Mouse (Mus musculus) urinary bladder, postnatal 10 days (tissue): Measurements from ENCODE around the gene Lpcat3.
"Not testable (repeated sequence)": the region's sequence is repeated elsewhere in the genome, so short reads cannot be mapped to it uniquely, and the experiment has no call there.

Experiments used
- DNase-seq: peaks from one replicate; pipeline ENCODE4 v3.0.0; 2022; ENCODE audit warnings: low spot score

Gene Lpcat3

DNA sequence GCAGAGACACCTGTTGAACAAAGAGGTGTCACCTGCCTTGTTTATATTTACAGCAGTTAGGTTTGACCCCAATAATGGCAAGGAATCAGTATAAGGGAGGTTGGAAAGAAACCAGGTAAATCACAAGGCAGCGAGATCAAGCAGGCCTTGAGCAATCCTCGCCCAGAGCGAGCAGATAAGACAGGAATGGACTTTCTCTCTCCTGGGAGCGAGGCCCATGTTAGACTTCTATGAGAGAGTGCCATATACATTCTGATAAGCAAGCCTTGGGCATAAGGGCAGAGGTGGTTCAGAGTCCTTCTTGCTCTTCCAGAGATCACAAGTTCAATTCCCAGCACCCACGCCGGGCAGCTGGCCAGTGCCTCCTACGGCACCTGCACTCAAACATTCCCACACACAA lies 15.9 kb downstream of the Lpcat3 start:
- DNase-seq = no peak

- no peak for DNase-seq
Measured at GRCm38 (mm10) chr6:124679486-124679885, 16.7 kb downstream of the Lpcat3 start.

- not testable (repeated sequence) for DNase-seq
Measured at GRCm38 (mm10) chr6:124682291-124682690, 19.5 kb downstream of the Lpcat3 start.

DNA sequence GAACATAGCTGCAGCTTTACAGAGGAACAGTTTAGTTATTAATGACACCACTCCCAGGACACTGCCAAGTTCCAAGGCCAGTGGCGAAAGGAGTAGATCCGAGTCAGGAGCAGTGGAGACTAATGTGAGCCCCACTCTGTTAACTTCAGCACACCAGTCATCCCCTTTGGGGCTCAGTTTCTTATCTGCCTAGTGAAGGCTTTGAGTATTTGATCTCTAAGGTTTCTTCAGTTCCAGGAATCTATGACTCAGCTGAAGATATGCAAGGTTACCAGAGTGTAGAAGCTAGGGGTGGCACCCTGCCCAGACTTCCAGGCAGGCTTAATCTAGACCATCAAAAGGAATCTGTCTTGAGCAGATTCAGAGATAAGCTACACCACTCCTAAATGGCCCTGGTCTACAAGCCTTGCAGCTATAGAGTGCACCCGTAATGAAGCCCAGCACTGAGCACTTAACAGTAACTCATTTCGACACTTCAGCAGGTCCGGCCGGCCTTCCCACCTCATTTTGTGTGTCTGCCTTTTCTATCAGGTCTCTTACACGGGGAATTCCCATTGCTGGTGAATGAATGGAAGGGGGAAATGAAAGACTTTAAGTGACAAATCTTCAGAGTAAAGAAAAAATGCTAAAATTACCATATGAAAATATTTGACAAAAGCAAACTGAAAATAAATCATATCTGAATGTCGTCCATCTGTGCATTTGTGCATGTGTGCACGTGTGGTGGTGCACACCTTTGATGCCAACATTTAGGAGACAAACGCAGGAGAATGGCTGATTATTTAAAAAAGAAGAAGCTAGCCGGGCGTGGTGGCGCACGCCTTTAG lies 21.0 kb downstream of the Lpcat3 start:
- DNase-seq = no peak

DNA sequence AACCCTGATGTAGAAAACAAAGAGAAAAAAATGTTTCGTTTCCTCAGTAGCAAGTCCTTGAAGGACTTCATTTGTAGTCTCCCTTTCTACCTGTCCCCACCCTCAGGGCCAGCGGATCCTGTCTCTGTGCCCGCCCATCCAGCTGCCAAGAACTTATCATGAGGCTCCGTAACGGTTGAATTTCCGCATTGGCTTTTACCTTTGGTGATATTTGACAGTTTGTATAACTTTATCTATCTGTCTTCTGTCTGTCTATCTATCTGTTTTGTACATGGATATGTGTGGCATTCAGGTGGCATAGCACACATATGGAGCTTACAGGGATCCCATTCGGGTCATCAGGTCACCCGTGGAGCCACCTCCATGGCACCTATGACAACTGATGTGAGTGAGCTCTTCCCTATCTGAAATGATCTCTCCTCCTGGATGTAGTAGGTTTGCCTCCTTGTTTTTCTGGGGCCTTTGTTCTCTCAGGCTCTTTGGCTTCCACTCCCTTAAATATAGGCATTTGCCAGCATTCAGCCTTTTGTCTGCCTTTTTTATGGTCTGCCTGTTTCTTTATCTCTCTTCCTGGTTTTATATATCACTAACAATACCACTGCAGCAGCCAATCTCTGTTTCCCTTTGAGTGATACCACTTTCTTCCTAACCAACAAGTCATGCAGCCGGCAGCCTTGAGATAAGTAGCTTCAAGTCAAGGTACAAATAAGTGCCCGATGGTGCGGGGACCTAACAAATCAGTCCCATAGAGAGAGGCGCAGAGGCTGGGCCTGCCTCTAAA lies 23.0 kb downstream of the Lpcat3 start:
- no peak for DNase-seq

- DNase-seq = not testable (repeated sequence)
Measured at GRCm38 (mm10) chr6:124686644-124687043, 23.8 kb downstream of the Lpcat3 start.

- DNase-seq = no peak
Measured at GRCm38 (mm10) chr6:124688151-124688758, 25.4 kb downstream of the Lpcat3 start.

- no peak for DNase-seq
Measured at GRCm38 (mm10) chr6:124689011-124689410, 26.2 kb downstream of the Lpcat3 start.

GRCm38 (mm10) chr6:124690517-124690916 lies 27.7 kb downstream of the Lpcat3 start:
- no peak for DNase-seq

- DNase-seq = no peak
Measured at GRCm38 (mm10) chr6:124693243-124693981, 30.6 kb downstream of the Lpcat3 start.

- DNase-seq = no peak
Measured at GRCm38 (mm10) chr6:124694166-124694955, 31.5 kb downstream of the Lpcat3 start.

DNA sequence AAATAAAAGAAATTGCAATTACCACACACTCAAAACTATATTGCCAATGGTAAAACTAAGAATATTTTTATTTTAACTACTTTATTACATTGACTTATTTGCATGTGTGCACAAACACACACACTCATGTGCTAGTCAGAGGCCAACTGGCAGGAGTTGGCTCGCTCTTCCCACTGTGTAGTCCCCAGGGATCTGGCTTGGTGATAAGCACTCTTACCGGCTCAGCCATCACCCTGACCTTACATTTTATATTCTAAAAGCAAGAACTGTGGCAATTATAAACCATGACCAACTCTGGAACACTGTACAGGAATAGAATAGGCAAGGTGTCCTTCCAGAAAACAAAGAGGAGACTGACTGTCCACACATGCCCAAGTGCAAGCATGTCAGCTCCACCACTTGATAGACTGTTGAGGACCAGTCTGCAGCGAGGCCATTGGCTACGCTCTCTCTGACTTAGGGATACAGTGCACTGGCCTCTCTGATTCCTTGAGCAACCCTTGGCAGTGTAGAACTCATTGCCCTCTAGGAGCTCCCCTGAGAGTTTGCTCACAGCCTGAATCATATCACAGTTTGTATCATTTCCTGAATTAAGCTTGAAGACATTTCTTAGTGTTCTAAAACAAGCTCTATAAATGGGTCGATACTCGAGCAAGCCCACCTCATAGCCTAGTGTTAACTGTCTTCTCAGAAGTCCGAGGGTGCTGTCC lies 33.8 kb downstream of the Lpcat3 start:
- no peak for DNase-seq

- DNase-seq = no peak
Measured at GRCm38 (mm10) chr6:124698751-124699150, 35.9 kb downstream of the Lpcat3 start.

GRCm38 (mm10) chr6:124699366-124699765 lies 36.5 kb downstream of the Lpcat3 start:
- no peak for DNase-seq

DNA sequence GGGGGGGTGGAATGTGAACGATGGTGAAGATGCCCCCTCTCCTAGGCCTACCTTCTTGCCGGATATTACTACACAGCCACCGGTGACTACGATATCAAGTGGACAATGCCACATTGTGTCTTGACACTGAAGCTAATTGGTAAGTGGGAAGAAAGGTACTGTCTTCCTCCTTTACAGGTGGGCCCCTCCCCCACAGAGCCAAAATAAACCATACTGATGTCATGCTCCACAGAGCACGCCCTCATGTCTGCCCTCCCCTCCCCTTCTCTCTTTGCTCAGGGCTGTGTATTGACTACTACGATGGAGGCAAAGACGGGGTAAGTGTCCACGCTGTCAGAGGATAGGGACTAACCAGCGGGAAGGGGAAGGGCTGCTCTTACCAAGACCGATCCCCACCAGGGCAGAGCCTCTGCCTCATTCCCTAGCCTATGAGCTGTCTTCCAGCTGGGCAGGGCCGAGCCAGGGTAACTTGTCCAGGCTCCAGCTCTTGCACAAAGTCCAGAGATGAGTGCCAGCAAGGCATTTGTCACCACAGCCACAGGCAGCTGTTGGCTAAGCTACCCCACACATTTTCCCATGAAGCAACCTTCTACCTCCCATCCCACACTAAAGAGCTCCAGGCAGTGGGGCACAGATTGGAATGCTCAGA lies 37.3 kb downstream of the Lpcat3 start:
- no peak for DNase-seq

GRCm38 (mm10) chr6:124701338-124701737 lies 38.5 kb downstream of the Lpcat3 start:
- DNase-seq = no peak

DNA sequence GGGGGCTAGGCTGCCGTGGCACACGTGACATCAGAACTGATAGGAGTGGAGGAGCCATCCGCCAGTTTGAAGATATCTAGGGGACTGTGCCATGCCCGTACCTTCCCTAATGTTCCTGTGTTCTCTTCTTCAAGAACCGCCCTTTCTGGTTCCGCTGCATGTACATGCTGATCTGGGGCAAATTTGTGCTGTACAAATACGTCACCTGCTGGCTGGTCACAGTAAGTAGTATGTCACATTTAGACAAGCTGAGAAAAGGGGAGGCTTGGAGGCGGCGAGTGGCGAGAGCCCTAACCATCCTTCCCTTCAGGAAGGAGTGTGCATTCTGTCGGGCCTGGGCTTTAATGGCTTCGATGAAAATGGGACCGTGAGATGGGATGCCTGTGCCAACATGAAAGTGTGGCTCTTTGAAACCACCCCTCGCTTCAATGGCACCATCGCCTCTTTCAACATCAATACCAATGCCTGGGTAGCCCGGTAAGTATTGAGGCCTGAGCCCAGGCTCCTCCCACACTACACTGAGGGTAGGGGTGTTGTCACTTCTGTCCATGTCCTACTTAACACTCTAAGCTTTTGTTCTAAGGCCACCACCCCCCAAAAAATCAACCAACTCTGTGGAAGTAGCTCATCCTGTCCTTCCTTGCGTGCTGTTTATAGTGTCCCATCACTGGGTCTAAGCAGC lies 39.4 kb downstream of the Lpcat3 start:
- no peak for DNase-seq

- no peak for DNase-seq
Measured at GRCm38 (mm10) chr6:124702784-124703103, 39.9 kb downstream of the Lpcat3 start.

DNA sequence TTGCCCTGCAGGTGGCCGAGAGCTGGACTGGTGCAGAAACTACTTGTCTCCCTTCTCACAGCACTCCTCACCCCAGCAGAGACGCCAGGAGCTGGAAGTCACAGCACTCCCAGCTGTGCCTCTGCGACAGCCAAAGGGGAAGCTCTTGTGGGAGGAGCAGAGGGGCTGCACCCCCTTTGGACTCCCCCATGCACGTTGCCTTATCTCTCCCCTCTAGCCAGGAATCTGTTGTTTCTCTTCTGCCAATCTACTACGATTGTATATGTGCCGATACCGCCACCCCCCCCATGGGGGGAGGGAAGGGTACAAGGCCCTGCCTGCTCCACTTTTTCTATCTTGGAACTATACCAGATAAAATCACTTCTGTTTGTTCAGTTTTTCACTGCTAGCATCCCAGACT lies 41.0 kb downstream of the Lpcat3 start:
- no peak for DNase-seq

DNA sequence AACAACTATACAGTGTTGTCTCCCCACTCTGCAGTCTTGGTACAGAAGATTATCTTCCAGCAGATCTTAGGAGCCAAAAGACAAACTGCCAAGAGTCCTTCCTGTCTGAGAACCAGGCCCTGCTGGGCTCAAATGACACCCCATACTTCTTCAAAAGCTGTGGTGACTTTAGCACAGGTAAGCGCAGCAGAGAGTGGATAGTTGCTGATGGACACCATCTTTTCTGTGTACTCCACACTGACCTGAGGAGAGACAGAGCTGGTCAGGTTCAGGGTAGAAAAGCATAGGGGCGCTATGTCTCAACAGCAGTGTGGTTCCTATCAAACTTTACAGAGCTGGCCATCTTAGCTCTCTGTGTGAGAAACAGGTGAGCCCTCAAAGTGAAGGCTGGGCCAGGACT lies 41.6 kb downstream of the Lpcat3 start:
- no peak for DNase-seq
